Mouse (Mus musculus): Measurements from ENCODE around the gene Enox1.

Enox1 gene

DNA sequence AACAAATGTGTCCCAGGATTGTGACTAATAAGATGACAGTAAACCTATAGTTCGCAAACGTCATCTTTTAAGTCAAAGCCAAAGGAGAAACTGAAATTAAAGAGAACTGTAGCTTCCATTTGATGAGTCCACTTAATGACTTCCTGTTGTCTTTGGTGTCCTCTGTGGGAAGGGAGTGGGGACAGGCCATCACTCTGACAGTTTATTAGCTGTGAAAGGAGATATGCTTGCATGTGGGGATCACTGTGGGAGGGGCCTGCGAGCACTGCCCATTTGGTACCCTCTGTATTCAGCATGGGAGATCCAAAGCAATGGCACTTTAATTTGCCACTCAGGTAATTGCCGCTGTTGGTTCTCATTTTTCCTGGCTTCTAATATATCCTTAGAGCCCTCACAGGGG, 122.6 kb downstream of the Enox1 start:
- no peak for DNase-seq

- no peak for DNase-seq
These were observed 123.9 kb downstream of the Enox1 start for GRCm38 (mm10) chr14:77280454-77280853.

GRCm38 (mm10) chr14:77280893-77281292, 124.3 kb downstream of the Enox1 start:
- no peak for DNase-seq

- no peak for DNase-seq
These were observed 127.4 kb downstream of the Enox1 start for GRCm38 (mm10) chr14:77283939-77284338.

DNA sequence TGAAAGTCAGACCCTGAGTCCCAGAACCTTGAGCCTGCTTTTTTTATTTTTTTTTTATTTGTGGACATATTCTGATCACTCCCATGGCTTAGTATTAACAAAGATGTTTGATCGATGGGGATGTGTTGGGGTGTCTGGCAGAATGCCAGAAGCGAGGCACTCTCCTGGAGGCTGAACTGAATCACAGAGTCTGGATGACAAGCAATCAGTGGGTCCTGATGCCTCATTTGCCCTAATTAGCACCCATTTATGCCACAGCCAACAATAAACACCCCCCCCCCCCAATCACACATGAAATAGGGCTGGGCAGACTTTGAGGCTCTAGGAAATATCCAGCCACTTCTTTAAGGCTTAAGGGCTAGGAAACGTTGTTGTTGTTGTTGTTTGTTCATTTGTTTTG, 128.9 kb downstream of the Enox1 start:
- no peak for DNase-seq

DNA sequence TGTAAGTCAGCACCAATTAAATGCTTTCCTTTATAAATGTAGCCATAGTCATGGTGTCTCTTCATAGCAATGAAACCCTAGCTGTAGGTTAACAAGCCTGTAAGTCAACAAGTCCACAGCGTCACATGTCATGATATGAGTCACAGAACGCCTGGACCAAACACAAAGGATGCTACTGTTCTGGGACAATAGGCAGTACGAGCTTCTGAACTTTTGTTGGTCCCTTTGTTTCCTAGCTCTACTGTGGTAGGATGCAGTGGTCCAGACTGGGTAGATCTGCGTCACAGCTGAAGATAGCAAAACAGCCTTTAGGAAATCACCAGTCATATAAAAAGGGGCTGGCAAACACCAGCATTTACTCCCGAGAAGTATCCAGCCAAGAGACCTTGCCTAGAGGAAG, 135.2 kb downstream of the Enox1 start:
- no peak for DNase-seq

GRCm38 (mm10) chr14:77297039-77297438, 140.5 kb downstream of the Enox1 start:
- DNase-seq = no peak

- DNase-seq = no peak
These were observed 141.8 kb downstream of the Enox1 start for GRCm38 (mm10) chr14:77298327-77298726.

DNA sequence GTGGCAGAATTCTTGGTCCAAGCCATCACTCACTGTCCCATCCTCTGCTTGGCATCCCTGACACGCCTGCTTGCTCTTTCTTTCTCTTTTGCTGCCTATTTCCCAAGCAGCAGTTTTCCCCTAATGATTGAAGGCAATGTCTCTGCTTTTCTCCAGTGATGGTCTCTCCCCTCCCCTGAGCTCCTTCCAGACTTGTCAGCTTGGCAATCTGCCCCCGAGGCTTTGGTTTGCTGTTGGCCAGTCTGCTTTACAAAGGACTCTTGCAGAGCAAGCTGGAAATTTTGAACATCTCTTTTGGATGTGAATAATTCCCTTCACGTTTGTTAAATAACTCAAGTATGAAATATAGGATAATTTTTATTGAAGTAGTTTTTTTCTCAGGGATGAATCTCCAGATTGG, 153.0 kb downstream of the Enox1 start:
- DNase-seq = no peak

GRCm38 (mm10) chr14:77311456-77311855, 154.9 kb downstream of the Enox1 start:
- DNase-seq = no peak

DNA sequence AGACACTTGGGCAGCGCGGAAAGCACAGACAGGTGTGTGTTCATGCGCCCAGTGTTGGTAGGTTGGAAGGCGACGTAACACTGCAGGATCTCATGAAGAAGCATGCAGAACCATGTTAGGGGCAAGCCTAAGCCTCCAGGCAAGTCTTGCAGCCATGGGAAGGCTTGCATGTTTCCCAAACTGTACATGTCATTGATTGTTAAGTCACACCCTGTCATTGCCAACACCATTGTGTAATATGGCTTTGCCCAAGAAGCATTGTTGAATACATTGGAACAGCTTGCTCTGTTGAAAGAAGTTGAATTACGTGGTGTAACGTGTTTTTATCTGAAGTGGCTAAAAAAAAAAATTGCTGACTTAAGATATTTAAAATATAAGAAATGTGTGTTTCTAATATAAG, 162.8 kb downstream of the Enox1 start:
- no peak for DNase-seq

- DNase-seq = no peak
These were observed 167.8 kb downstream of the Enox1 start for GRCm38 (mm10) chr14:77324348-77324747.

DNA sequence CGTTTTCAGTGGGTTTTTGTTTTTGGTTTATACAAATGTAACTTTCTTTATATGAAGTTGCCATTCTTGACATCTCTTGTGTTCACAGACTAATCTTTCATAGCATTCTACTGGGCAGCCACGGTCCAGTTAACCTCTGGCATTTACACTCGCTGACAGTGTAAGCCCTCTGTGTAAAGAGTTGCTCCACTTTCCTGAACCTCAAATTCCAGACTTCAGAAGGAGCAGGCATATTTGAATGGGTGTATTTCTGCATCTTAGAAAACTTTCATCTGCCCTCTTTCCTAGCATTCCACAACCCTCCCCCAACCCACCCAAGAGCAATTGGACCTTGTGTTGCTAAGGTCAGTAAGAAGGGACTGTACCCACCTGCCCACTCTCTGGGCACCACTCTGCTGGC, 171.1 kb downstream of the Enox1 start:
- no peak for DNase-seq

GRCm38 (mm10) chr14:77329791-77330190, 173.2 kb downstream of the Enox1 start:
- DNase-seq = no peak

DNA sequence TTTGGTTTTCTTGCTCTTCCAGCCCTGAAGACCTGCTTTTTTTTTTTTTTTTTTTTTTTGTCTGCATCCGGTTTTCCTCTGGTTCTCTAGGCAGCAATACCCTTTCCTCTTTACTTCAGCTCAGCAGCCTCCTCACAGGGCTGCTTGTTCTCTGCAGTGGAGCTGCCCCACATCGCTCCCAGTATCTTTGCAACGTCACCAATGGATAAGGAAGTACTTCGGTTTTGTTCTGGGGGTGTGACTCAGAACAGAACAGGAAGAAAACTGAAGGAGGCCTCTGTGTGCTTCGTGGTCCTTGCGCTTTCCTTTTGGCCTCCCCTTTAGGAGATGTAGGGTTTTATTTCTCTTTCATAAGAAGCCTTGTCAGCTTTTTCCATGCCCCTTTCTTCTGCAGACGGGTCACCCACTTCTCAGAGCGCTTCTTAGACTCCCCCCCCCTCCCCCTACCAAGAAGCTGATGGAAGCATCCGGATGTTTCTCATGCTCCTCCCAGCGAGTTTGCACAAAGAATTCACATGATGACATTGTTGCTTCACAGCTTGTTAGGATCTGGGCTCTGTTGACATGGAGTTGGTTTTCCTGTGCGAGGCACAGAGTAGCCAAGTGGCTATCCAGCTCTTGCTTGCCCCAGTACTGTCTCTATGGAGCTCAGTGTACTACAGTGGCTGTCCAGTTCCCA, 187.2 kb downstream of the Enox1 start:
- no peak for DNase-seq

DNA sequence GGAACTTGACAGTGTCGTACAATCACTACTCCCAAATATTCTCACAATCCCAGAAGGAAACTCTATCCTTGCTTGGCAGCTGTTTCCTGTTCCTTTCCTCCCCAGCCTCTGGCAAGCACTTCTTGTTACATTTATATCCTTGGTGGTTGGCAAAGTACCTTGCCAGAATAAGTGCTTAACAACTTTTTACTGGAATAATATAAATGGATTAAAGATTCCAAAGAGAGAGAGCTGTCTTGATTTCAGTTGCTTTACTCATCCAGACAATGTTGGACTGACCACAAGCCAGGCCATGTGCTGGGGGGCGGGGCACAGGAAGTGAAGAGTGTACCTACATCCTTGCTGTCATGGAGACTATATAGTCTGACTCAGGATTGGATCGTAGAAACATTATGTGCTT, 189.7 kb downstream of the Enox1 start:
- DNase-seq = no peak

DNA sequence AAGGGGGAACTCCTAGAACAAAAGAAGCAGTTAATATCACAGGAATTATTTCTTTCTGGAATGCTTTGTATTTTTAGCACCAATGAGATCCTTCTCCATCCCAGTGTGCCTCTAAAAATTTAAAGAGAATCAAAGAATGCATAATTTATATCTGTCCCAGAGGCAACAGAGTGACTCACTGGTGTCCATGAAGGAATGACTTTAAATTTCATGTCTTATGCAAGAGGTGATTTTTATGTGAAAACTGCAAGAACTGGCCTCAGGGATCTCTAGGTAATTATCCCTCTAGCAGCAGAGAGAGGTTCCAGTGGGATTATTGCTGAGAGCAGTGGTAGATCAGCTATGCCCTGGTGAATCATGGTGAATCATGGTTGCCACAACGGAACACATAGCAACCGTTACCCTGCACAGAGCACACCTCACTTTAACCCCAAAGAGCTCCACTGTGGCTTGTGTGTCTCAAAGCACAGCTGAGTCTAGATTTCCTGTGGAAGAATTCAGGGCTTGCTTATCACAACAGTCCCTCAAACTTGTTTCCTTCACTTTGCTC, 195.3 kb downstream of the Enox1 start:
- DNase-seq = no peak

- DNase-seq = no peak
These were observed 206.1 kb downstream of the Enox1 start for GRCm38 (mm10) chr14:77362662-77363061.

DNA sequence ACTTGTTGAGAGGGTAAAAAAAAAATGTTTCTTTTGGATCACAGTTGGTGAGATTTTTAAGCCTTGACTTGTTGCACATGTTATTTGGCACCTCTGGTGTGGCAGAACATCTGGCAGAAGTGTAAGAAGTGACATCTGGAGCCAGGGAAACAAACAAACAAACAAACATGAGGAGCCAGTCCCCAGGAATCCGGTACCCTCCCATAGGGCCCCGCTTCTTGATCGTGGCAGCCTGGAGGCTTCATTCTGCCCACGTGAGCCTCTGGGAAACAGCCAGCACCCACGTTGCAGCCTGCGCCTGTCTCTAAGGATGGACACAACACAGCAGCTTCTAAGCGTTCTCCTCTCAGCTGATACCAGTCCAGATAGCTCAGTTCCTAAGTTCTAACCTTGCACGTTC, 211.8 kb downstream of the Enox1 start:
- DNase-seq = no peak

DNA sequence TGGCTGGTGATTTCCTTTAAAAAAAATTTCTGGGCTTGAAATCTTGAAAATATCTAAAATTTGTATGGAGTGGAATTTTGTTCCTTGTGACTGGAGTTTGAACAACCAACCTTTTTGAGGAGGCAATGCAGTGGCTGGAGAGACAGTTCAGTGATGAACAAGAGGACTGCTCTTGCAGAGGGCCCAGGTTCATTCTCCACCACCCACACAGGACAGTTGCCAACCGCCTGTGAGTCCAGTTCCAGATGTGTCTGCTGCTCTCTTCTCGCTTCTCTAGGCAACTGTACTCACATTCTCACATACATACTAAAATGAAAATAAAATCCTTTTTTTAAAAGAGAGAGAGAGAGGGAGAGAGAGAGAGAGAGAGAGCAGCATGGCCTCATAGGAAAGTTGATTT, 212.5 kb downstream of the Enox1 start:
- DNase-seq = no peak

DNA sequence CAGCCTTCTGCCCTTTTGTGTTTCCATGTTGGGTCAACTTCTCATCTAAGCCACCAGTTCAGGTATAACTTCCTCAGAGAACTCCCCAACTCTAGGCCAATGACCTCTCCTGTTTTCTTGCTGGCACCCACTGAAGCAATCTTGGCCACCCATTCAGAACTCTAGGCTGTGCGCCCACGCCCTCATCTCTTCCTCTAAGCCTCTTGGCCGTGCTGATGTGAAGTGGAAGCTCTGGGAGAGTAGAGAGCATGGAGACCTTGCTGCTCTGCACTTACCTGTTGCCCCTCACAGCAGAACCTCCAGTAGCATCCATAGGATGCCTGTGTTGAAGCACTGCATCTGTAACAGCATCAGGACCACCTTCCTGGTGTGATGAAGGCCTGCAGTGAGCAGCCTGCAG, 214.0 kb downstream of the Enox1 start:
- no peak for DNase-seq

DNA sequence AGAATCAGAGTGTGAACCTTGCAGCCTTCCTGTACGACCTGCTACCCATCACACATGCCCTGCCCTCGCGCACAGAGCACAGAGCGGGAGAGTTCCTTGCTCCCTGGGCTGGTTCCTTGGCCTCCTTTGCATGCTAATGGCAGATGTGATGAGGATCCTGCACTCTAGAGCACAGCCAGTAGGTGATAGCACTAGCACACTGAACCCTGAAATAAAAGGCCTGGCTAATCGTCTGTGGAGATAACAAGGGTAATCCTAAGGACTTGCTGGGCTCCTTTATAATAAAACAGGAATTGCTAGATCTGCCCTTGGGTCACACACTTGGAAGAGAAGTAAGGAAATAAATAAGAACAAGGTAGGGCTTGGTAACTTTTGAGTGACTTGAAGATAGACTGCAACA, 215.4 kb downstream of the Enox1 start:
- no peak for DNase-seq

DNA sequence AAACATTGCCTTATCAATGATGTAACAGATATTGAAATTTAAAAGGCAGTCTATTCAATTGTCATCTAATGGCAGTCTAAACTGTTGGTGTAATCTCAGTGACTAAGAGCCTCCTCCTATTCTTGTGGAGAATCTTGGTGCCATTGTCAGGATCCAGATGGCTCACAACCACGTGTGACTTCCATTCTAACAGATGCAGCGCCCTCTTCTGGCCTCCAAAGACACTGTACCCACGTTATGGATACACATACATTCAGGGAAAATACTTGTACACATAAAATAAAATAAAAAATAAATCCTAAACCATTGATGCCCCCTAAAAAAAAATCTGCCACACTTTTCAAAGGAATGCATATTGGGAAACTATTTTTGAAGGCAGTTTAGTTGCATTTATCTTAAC, 216.6 kb downstream of the Enox1 start:
- DNase-seq = no peak

DNA sequence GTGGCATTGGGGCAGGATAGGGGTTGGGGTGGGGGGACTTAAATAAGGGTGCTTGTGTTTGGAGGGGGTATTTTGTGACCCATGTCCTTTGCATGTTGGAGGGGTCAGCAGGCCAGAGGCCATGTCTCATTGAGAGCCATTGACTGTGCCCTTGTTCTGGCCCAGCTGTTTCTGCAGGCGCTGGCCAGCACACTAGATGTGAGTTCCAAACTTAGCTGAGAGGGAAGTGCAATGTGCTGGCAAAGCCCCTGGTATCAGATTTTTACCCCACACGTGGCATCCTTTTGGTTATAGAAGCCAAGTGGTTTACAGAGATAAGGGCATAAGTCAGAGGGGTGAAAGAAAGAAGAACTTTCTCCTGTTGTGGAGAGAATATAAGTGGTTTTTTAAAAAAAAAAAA, 218.5 kb downstream of the Enox1 start:
- no peak for DNase-seq

- DNase-seq = no peak
These were observed 219.1 kb downstream of the Enox1 start for GRCm38 (mm10) chr14:77375618-77376017.
